Mouse (Mus musculus) spleen, postnatal 10 days (tissue): ENCODE measurements around the gene Kl.

Experiments
- DNase-seq, 2 experiments: peaks; one replicate each; pipeline ENCODE4 v3.0.0; 2021 to 2022; ENCODE audit warnings: low spot score in 2 of 2

Gene Kl

DNA sequence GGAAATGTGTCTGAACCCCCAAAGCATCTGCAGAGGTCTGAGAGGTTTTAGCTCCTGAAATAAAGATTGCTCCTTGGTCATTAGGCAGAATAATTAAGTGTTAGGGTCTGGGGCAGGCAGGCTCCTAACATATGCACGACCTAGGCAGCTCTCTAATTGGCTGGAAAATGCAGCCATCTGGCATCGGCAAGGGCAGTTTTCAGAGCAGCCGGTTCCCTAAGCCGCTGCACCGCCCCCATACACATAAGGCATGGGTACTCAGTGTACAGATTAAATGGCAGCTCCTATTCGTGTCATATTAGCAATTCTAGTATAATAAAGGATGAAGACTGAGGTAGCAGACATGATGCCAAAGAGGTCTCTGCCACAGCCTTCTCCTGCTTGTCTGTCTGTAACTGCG, 74.8 kb downstream of the Kl start:
- no peak for DNase-seq

DNA sequence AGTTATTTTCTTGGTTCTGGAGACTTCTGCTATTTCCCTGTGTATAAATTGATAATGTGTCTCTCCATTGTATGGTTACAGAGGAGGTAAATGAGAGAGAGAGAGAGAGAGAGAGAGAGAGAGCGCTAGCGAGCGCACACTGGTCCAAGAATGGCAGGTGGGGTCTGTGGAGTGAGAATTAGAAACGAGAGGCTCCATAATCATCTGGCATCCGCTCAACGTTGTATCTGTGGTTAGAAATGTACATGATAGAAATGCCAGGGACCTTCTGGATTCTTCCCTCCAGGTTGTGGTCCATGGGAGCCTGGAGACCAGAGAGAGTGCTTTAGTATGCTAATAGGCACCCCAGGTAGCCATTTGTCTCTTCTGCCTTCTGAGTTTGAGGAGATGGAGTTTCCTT, 76.5 kb downstream of the Kl start:
- DNase-seq, result no peak

DNA sequence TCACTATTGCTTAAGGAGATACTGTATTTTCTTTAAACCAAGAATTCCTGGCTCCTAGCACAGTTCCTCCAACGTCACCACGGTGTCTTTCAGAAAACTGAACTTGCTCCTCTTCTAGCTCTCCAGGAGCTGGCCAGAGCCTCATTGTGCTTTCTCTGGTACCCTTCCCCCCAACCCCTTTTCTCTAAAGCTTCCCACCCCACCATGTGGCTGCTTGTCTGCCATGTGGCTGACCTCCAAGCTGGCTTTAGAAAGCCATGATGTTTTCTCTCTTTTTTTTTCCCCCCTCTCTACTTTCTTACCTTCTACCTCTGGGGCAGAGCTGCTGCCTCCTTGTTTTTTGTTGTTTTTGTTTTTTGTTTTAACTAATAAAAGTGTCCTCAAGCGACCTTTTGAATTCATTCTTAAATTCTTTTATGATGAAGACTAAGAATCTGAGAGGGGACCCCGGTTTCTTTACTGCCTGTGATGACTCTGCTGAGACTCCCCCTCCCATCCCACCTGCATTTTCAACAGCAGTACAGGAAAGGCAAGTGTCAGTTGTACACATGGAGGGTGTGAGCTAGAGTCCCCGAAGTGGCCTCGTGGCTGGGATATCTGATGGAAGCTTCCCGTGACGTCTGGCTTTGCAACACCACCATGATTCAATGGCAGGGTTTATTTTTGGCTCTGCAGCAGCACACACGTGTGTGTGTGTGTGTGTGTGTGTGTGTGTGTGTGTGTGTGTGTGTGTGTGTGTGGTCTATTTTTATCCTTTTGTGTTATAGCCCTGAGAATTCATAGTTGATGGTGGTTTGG, 82.5 kb downstream of the Kl start:
- no peak for DNase-seq

DNA sequence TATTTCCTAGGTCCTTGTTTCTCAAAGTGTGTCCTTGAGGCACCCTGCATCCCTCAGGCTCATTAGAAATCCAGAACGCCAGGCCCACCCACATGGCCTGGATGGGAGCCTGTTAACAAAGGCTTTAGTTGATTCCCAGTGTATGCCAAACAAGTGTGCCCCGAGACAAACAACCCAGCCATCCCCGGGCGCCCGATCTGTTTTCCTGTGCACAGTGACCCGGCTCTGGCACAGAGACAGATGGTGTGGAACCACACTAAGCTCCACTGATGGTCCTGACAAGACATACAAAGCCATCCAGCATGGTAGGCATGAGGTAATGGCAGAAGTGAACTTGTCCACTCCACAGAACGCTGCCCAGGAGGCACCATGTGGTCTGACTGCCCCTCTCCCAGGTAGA, 85.5 kb downstream of the Kl start:
- DNase-seq, result no peak

DNA sequence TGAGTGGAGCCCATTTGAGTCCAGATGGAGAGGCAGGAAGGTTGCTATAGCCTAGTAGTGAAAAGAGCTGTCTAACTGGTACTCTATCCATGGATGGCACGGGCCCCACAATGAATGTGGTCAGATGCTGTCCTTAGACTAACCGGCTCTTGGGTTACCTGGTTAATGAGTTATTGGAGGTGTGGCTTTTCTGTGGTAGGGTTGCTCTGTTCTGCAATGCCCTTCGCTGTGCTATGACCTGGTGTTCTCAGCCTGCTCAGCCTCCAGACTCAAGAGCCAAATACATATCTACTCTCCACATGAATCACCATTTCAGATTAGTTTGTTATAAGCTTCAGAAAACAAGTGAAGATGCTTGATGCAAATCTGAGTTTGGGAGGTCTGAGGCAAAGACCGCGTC, 90.5 kb downstream of the Kl start:
- no peak for DNase-seq
